ENCODE assay signal across 8 mouse cellular contexts in the genomic region with DNA sequence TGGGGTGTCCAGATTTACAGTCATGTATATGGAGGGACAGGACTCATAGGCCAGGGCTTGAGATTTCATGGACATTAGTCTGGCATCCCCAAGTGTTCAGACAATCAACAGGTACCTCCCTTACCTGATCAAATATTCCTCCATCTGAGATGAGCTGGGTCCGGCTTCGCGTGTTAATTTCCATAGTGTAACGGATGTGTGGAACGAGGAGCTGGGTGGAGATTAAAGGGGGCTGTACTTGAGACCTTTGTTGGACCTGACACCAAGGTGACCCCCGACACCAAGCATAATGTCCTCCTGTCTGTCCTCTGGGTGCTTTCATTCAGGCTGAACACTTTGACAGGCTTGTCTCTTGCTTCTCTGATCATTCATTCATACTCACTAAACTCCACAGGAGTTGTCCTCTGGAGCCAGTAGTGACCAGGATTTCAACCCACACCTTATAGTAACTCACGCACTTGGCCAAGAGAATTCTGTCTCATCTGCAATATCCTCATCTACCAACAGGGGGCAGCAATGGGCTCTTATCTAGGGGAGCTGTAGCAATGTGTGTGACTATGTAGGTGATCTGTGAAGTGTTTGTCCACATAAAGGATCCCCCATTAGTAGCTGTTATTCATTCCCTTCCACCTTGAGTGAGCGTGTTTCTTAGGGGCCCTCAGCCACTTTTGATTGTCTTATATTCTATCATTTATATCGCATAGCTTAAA. TPM values are rescaled to one million over a fixed set of nuclear protein-coding genes. Genes with fewer than 3 reads are reported as not detected.
DNase-seq lines count a peak whose midpoint lies in the region; ATAC-seq lines count a peak whose summit lies in the region.

No protein-coding gene starts in this region.

- peak; percentile 65 for DNase-seq in kidney, adult 18-20 months
- DNase-seq in kidney, adult 11 months: no peak
- DNase-seq in CD8-positive naive resting alpha-beta T cell, adult 2 months (ENCODE audit: low read depth in 2 of 2, low spot score in 2 of 2): peak; percentile 80 to 84
- peak; percentile 70 for DNase-seq in T-cell, adult 2 months (ENCODE audit: low spot score)
- peak; percentile 64 to 87 for DNase-seq in kidney, postnatal 36 days

- ATAC-seq in common myeloid progenitor, adult 5-6 weeks (replicated peaks; ENCODE audit: low read depth, poor library complexity, severe bottlenecking): peak; percentile 67
- ATAC-seq in monocyte, adult 5-6 weeks (replicated peaks; ENCODE audit: insufficient number of reproducible peaks, low FRiP score, low TSS enrichment, poor library complexity, severe bottlenecking): peak; percentile 79
- ATAC-seq in inflammation-experienced regulatory T-cells, adult 6 months: no peak

RNA-seq across cellular contexts. Expression of gene Rnasek, which starts 7.6 kb away (rescaled TPM):
- 25.7 and 49.9 TPM in 2 replicates for total RNA-seq in common myeloid progenitor, adult 5-6 weeks (2017)
- 17.5 to 31.1 TPM (median 23.2 TPM) in 3 replicates for total RNA-seq in monocyte, adult 5-6 weeks (2017)
- polyA plus RNA-seq in inflammation-experienced regulatory T-cells, adult 6 months (2017; shearing (Covaris generic)): 100 to 1,000 TPM; 207 to 275 (median 255) TPM

RNA-seq across cellular contexts. Expression of gene Gm21988, which starts 7.7 kb away (rescaled TPM):
- not detected in 2 replicates for total RNA-seq in common myeloid progenitor, adult 5-6 weeks (2017)
- total RNA-seq in monocyte, adult 5-6 weeks (2017): 3.3 to 5.8 TPM in 2 of 3 replicates, not detected in the other
- polyA plus RNA-seq in inflammation-experienced regulatory T-cells, adult 6 months (2017; shearing (Covaris generic)): 10 to 100 TPM in 1 of 3 experiments, 1 to 10 TPM in 2; 2.7 to 11.1 (median 6.1) TPM

RNA-seq across cellular contexts. Expression of gene Alox12, which starts 7.9 kb away (rescaled TPM):
- 0.37 TPM in 1 of 2 replicates, not detected in the other for total RNA-seq in common myeloid progenitor, adult 5-6 weeks (2017)
- total RNA-seq in monocyte, adult 5-6 weeks (2017): 0.85 to 26.1 TPM (median 1.6 TPM) in 3 replicates
- polyA plus RNA-seq in inflammation-experienced regulatory T-cells, adult 6 months (2017; shearing (Covaris generic)): under 1 TPM in 1 of 3 experiments, not detected in 2; 0.47 TPM

RNA-seq across cellular contexts. Expression of gene 0610010K14Rik, which starts 9.6 kb away (rescaled TPM):
- 43.5 and 49.9 TPM in 2 replicates for total RNA-seq in common myeloid progenitor, adult 5-6 weeks (2017)
- total RNA-seq in monocyte, adult 5-6 weeks (2017): 8.1 to 28.1 TPM (median 18.3 TPM) in 3 replicates
- 100 to 1,000 TPM; 133 to 147 (median 134) TPM for polyA plus RNA-seq in inflammation-experienced regulatory T-cells, adult 6 months (2017; shearing (Covaris generic))

RNA-seq across cellular contexts. Expression of gene Bcl6b, which starts 17.7 kb away (rescaled TPM):
- total RNA-seq in common myeloid progenitor, adult 5-6 weeks (2017): 0.41 and 0.82 TPM in 2 replicates
- not detected in 3 replicates for total RNA-seq in monocyte, adult 5-6 weeks (2017)
- under 1 TPM in 1 of 3 experiments, not detected in 2; 0.39 TPM for polyA plus RNA-seq in inflammation-experienced regulatory T-cells, adult 6 months (2017; shearing (Covaris generic))
